Mouse (Mus musculus) forebrain, embryonic 12.5 days (tissue): ENCODE data around the gene Klf8. TPM values are rescaled to one million over a fixed set of nuclear protein-coding genes. Genes with fewer than 3 reads are reported as not detected.

Experiments
- ATAC-seq: fragments of 200-750 bp; cut with Nextera tagmentation; 2 replicates; pipeline ENCODE4 v1.8.0; 2017; ENCODE audit warnings: moderate TSS enrichment; ENCODE audit not compliant: low FRiP score
- H3K27ac ChIP-seq: fragments of 300-500 bp; sonication (generic); 2 replicates; pipeline ENCODE4 v1.5.1; 2016; ENCODE audit warnings: mild to moderate bottlenecking
- H3K27me3 ChIP-seq: fragments of 300-500 bp; sonication (generic); 2 replicates; pipeline ENCODE4 v1.6.1; 2016; ENCODE audit warnings: mild to moderate bottlenecking
- H3K36me3 ChIP-seq: fragments of 300-500 bp; sonication (generic); replicated peaks from 2 replicates; pipeline ENCODE4 v1.6.1; 2016; ENCODE audit warnings: mild to moderate bottlenecking
- H3K4me1 ChIP-seq: fragments of 300-500 bp; sonication (generic); 2 replicates; pipeline ENCODE4 v1.6.1; 2016
- H3K4me2 ChIP-seq: fragments of 300-500 bp; sonication (generic); 2 replicates; pipeline ENCODE4 v1.6.1; 2016; ENCODE audit warnings: mild to moderate bottlenecking, moderate library complexity
- H3K4me3 ChIP-seq: fragments of 300-500 bp; sonication (generic); replicated peaks from 2 replicates; pipeline ENCODE4 v1.5.1; 2016; ENCODE audit warnings: mild to moderate bottlenecking
- H3K9ac ChIP-seq: fragments of 300-500 bp; sonication (generic); 2 replicates; pipeline ENCODE4 v1.6.1; 2016; ENCODE audit warnings: mild to moderate bottlenecking
- H3K9me3 ChIP-seq: fragments of 300-500 bp; sonication (generic); 2 replicates; pipeline ENCODE4 v1.6.1; 2016
- WGBS: fragments of 180-500 bp; shearing (Covaris S2); methylation state at CpG from one replicate; pipeline ENCODE4 v1.1.7; 2016; 5-methylcytosine and 5-hydroxymethylcytosine counted together
- polyA plus RNA-seq: library from polyadenylated mRNA; unstranded; fragments of >200 nt; fragmentation: Nextera tagmentation; extraction: Ambion mirVana; gene quantifications from 2 replicates; pipeline ENCODE4 v1.2.1, GENCODE M21; 2016

Klf8 gene
- polyA plus RNA-seq, 1 experiment from 2014 or later, result 3.0 TPM

- peak overlapping the region; percentile 50 for H3K9ac ChIP-seq
- no peaks in the 10 kb centered on the region for H3K4me1 ChIP-seq
- H3K36me3 ChIP-seq, result no peaks in the 10 kb centered on the region
- peak overlapping the region; percentile 66 for H3K4me2 ChIP-seq
- 19% methylated on average over 39 of the region's 43 CpGs for WGBS
- peak; percentile 78 for ATAC-seq
- H3K27ac ChIP-seq, result no peak overlapping the region
- peak overlapping the region; percentile 40 for H3K4me3 ChIP-seq
- no peaks in the 10 kb centered on the region for H3K9me3 ChIP-seq
- peaks cover 14% of the 10 kb centered on the region; the same call in 1 of the 2 replicates for H3K27me3 ChIP-seq
Observed at GRCm38 (mm10) chrX:153359331-153360215, 122.3 kb downstream of the Klf8 start.

- Histone ChIP-seq H3K27ac (no peak overlapping the region), H3K36me3 (no peaks in the 10 kb centered on the region), H3K9me3 (no peaks in the 10 kb centered on the region), H3K27me3 (peaks cover 14% of the 10 kb centered on the region; the same call in 1 of the 2 replicates), H3K4me1 (no peaks in the 10 kb centered on the region), H3K4me2 (peak overlapping the region; percentile 66), H3K4me3 (peak overlapping the region; percentile 40), H3K9ac (peak overlapping the region; percentile 50)
- peak; percentile 75 for ATAC-seq
- WGBS, result 16% methylated on average over 14 of the region's 15 CpGs
Observed at GRCm38 (mm10) chrX:153360216-153360590, 122.9 kb downstream of the Klf8 start.

GRCm38 (mm10) chrX:153360666-153361269 is 123.5 kb downstream of the Klf8 start:
- Histone ChIP-seq H3K4me1 (no peaks in the 10 kb centered on the region), H3K27ac (no peak overlapping the region), H3K4me2 (peak overlapping the region; percentile 66), H3K27me3 (peaks cover 14% of the 10 kb centered on the region; the same call in 1 of the 2 replicates), H3K9ac (no peak overlapping the region), H3K4me3 (peak overlapping the region; percentile 40), H3K36me3 (no peaks in the 10 kb centered on the region), H3K9me3 (no peaks in the 10 kb centered on the region)
- 21% methylated on average over 9 of the region's 9 CpGs for WGBS
- ATAC-seq, result no peak

GRCm38 (mm10) chrX:153366754-153367153 is 129.5 kb downstream of the Klf8 start:
- no peak overlapping the region for H3K9ac ChIP-seq
- ATAC-seq, result peak; percentile 70; the same call in 1 of the 2 replicates
- H3K9me3 ChIP-seq, result no peaks in the 10 kb centered on the region
- no peaks in the 10 kb centered on the region for H3K36me3 ChIP-seq
- H3K27ac ChIP-seq, result no peak overlapping the region
- H3K27me3 ChIP-seq, result no peaks in the 10 kb centered on the region
- WGBS, result 35% methylated on average over 5 of the region's 5 CpGs
- H3K4me2 ChIP-seq, result no peak overlapping the region
- H3K4me1 ChIP-seq, result no peaks in the 10 kb centered on the region
- H3K4me3 ChIP-seq, result no peak overlapping the region

- 38% methylated on average over 8 of the region's 8 CpGs for WGBS
- Histone ChIP-seq H3K36me3 (no peaks in the 10 kb centered on the region), H3K4me3 (no peak overlapping the region), H3K27ac (no peak overlapping the region), H3K27me3 (no peaks in the 10 kb centered on the region), H3K4me1 (no peaks in the 10 kb centered on the region), H3K9ac (no peak overlapping the region), H3K4me2 (no peak overlapping the region), H3K9me3 (no peaks in the 10 kb centered on the region)
- no peak for ATAC-seq
Observed at GRCm38 (mm10) chrX:153369780-153370179, 132.5 kb downstream of the Klf8 start.

- peak; percentile 83 for ATAC-seq
- WGBS, result 36% methylated on average over 3 of the region's 3 CpGs
- H3K4me3 ChIP-seq, result no peak overlapping the region
- H3K4me2 ChIP-seq, result 0 out of 2 replicates have a peak overlapping the region, but pooled peaks have one; percentile 15
- H3K27me3 ChIP-seq, result no peaks in the 10 kb centered on the region
- peaks cover 5% of the 10 kb centered on the region; the same call in 1 of the 2 replicates for H3K4me1 ChIP-seq
- no peaks in the 10 kb centered on the region for H3K36me3 ChIP-seq
- 0 out of 2 replicates have a peak overlapping the region, but pooled peaks have one; percentile 61 for H3K27ac ChIP-seq
- no peak overlapping the region for H3K9ac ChIP-seq
- no peaks in the 10 kb centered on the region for H3K9me3 ChIP-seq
Observed at GRCm38 (mm10) chrX:153375105-153375504, 137.8 kb downstream of the Klf8 start.

- Histone ChIP-seq H3K4me3 (no peak overlapping the region), H3K4me2 (no peak overlapping the region), H3K27ac (no peak overlapping the region), H3K27me3 (0 out of 2 replicates have a peak, but pooled peaks cover 3% of the 10 kb centered on the region), H3K9ac (no peak overlapping the region), H3K9me3 (no peaks in the 10 kb centered on the region), H3K4me1 (no peaks in the 10 kb centered on the region), H3K36me3 (no peaks in the 10 kb centered on the region)
- no peak for ATAC-seq
- WGBS, result 76% methylated on average over 3 of the region's 3 CpGs
Observed at GRCm38 (mm10) chrX:153381753-153382152, 144.5 kb downstream of the Klf8 start.

GRCm38 (mm10) chrX:153389291-153389690 is 152.0 kb downstream of the Klf8 start:
- H3K27ac ChIP-seq, result no peak overlapping the region
- H3K4me2 ChIP-seq, result no peak overlapping the region
- H3K4me3 ChIP-seq, result no peak overlapping the region
- H3K9ac ChIP-seq, result no peak overlapping the region
- no peaks in the 10 kb centered on the region for H3K4me1 ChIP-seq
- WGBS, result 41% methylated on average over 2 of the region's 2 CpGs
- ATAC-seq, result no peak
- H3K9me3 ChIP-seq, result no peaks in the 10 kb centered on the region
- H3K27me3 ChIP-seq, result 0 out of 2 replicates have a peak, but pooled peaks cover 4% of the 10 kb centered on the region
- H3K36me3 ChIP-seq, result no peaks in the 10 kb centered on the region

GRCm38 (mm10) chrX:153417067-153417466 is 179.8 kb downstream of the Klf8 start:
- no peak overlapping the region for H3K27ac ChIP-seq
- H3K9ac ChIP-seq, result no peak overlapping the region
- H3K4me3 ChIP-seq, result no peak overlapping the region
- no peaks in the 10 kb centered on the region for H3K9me3 ChIP-seq
- no peak for ATAC-seq
- H3K27me3 ChIP-seq, result no peaks in the 10 kb centered on the region
- H3K4me1 ChIP-seq, result no peaks in the 10 kb centered on the region
- no peaks in the 10 kb centered on the region for H3K36me3 ChIP-seq
- H3K4me2 ChIP-seq, result no peak overlapping the region
- 96% methylated on average over 5 of the region's 5 CpGs for WGBS

- Histone ChIP-seq H3K4me1 (peaks cover 6% of the 10 kb centered on the region), H3K9ac (no peak overlapping the region), H3K27me3 (no peaks in the 10 kb centered on the region), H3K27ac (peak overlapping the region; percentile 76), H3K4me2 (0 out of 2 replicates have a peak overlapping the region, but pooled peaks have one; percentile 17), H3K36me3 (no peaks in the 10 kb centered on the region), H3K9me3 (no peaks in the 10 kb centered on the region), H3K4me3 (no peak overlapping the region)
- ATAC-seq, result peak; percentile 93
- 20% methylated on average over 5 of the region's 5 CpGs for WGBS
Observed at GRCm38 (mm10) chrX:153433659-153434293, 196.5 kb downstream of the Klf8 start.

GRCm38 (mm10) chrX:153439573-153439972 is 202.3 kb downstream of the Klf8 start:
- Histone ChIP-seq H3K9me3 (no peaks in the 10 kb centered on the region), H3K4me3 (no peak overlapping the region), H3K4me2 (no peak overlapping the region), H3K9ac (no peak overlapping the region), H3K27me3 (no peaks in the 10 kb centered on the region), H3K4me1 (no peaks in the 10 kb centered on the region), H3K27ac (no peak overlapping the region), H3K36me3 (no peaks in the 10 kb centered on the region)
- no peak for ATAC-seq

- no peaks in the 10 kb centered on the region for H3K27me3 ChIP-seq
- H3K4me1 ChIP-seq, result no peaks in the 10 kb centered on the region
- H3K9me3 ChIP-seq, result no peaks in the 10 kb centered on the region
- no peak overlapping the region for H3K27ac ChIP-seq
- 88% methylated on average over 3 of the region's 3 CpGs for WGBS
- no peaks in the 10 kb centered on the region for H3K36me3 ChIP-seq
- ATAC-seq, result no peak
- H3K4me2 ChIP-seq, result no peak overlapping the region
- no peak overlapping the region for H3K9ac ChIP-seq
- H3K4me3 ChIP-seq, result no peak overlapping the region
Observed at GRCm38 (mm10) chrX:153440018-153440417, 202.8 kb downstream of the Klf8 start.
